Comparison of ENCODE assay signal across 25 mouse cellular contexts in the genomic region with DNA sequence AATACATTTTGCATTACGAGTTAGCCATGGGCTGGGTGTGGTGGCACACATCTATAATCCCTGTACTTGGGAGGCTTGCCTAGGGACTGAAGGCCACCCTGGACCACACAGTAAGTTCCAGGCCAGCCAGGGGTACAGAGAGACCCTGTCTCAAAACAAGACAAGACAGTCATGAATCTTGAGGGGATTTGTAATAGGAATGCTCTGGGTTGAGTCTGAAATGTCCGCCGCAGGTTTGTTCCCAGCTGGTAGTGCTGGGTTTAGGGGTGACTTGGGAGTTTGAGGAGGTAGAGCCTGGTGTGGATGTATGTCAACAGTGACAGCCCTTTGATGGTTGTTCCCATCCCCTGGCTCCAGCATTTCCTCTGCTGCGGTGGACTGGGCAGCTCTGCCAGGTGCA. TPM values are rescaled to one million over a fixed set of nuclear protein-coding genes. Genes with fewer than 3 reads are reported as not detected.
DNase-seq lines count a peak whose midpoint lies in the region; ATAC-seq and TF ChIP-seq lines count a peak whose summit lies in the region.
"Had no signal": no experiment of that assay in that cellular context is flagged by ENCODE, and none has a peak within 500 bp of the region (broad histone marks: within the 10 kb centered on the region; RNA-seq: fewer than 3 reads in every experiment).

No protein-coding gene starts in this region.

- peaks cover 12% of the 10 kb centered on the region for H3K4me1 ChIP-seq in heart, embryonic 10.5 days
- peaks cover 10% of the 10 kb centered on the region; the same call in 1 of the 2 replicates for H3K4me1 ChIP-seq in heart, embryonic 11.5 days (ENCODE audit: control insufficient read depth, insufficient read depth, low read length)
- H3K4me1 ChIP-seq in stomach, postnatal 0 days (replicated peaks; ENCODE audit: control insufficient read depth, insufficient read depth), result no peaks in the 10 kb centered on the region
- H3K4me1 ChIP-seq: embryonic facial prominence, embryonic 10.5 days; forebrain, embryonic 12.5 days; forebrain, embryonic 15.5 days; hindbrain, embryonic 10.5 days; hindbrain, embryonic 13.5 days had no signal

- H3K9me3 ChIP-seq in heart, embryonic 10.5 days, result no peaks in the 10 kb centered on the region
- no peaks in the 10 kb centered on the region for H3K9me3 ChIP-seq in heart, embryonic 11.5 days (replicated peaks; ENCODE audit: control insufficient read depth, low read length)
- H3K9me3 ChIP-seq in stomach, postnatal 0 days (ENCODE audit: control insufficient read depth, low read length), result no peaks in the 10 kb centered on the region
- H3K9me3 ChIP-seq: embryonic facial prominence, embryonic 10.5 days; embryonic facial prominence, embryonic 13.5 days; forebrain, embryonic 12.5 days; forebrain, embryonic 15.5 days; hindbrain, embryonic 10.5 days; hindbrain, embryonic 13.5 days had no signal

- ATAC-seq in heart, embryonic 11.5 days (replicated peaks; ENCODE audit: insufficient number of reproducible peaks, low FRiP score, low TSS enrichment), result no peak
- no peak for ATAC-seq in stomach, postnatal 0 days (ENCODE audit: low FRiP score, low TSS enrichment)
- ATAC-seq: CD4-positive, CD25-positive, alpha-beta regulatory T cell, adult 4 months; forebrain, embryonic 15.5 days; hindbrain, embryonic 16.5 days had no signal

- WGBS in heart, embryonic 10.5 days, result 95% methylated on average over 4 of the region's 4 CpGs
- 96% methylated on average over 4 of the region's 4 CpGs for WGBS in heart, embryonic 11.5 days (ENCODE audit: insufficient replicate concordance)
- WGBS in stomach, postnatal 0 days, result 92% methylated on average over 4 of the region's 4 CpGs

- no peak for TF ChIP-seq EP300 in stomach, postnatal 0 days (optimal IDR thresholded peaks at IDR 0.05)

- peak; percentile 53 for DNase-seq in heart, embryonic 10.5 days (ENCODE audit: low spot score)
- DNase-seq in right cerebral cortex, postnatal 10 days (ENCODE audit: low spot score in 2 of 2), result peak; percentile 13 to 16
- DNase-seq in right cerebral cortex, postnatal 36 days (ENCODE audit: low spot score in 2 of 2), result no peak
- peak; percentile 12 for DNase-seq in stomach, postnatal 0 days (ENCODE audit: low spot score)
- no peak for DNase-seq in urinary bladder, postnatal 10 days (ENCODE audit: low spot score)
- DNase-seq: adrenal gland, adult 2 months; adrenal gland, postnatal 14 days; cerebellum, adult 11 months; cerebellum, adult 2 months; cerebellum, postnatal 10 days; cerebellum, postnatal 36 days; embryo, embryonic 11 days; gastrocnemius, postnatal 14 days; heart, adult 18-20 months; heart, postnatal 36 days had no signal

- H3K4me3 ChIP-seq in heart, embryonic 10.5 days, result no peak overlapping the region
- H3K4me3 ChIP-seq in heart, embryonic 11.5 days (ENCODE audit: low read depth, low read length), result no peak overlapping the region
- no peak overlapping the region for H3K4me3 ChIP-seq in stomach, postnatal 0 days (ENCODE audit: low read depth, low read length)
- H3K4me3 ChIP-seq: embryonic facial prominence, embryonic 10.5 days; embryonic facial prominence, embryonic 13.5 days; erythroblast, embryonic 14.5 days; forebrain, embryonic 12.5 days; forebrain, embryonic 15.5 days; hindbrain, embryonic 10.5 days; hindbrain, embryonic 13.5 days had no signal

- no peaks in the 10 kb centered on the region for H3K27me3 ChIP-seq in heart, embryonic 10.5 days (ENCODE audit: insufficient read depth, poor library complexity, severe bottlenecking)
- peaks cover 2% of the 10 kb centered on the region; the same call in 1 of the 2 replicates for H3K27me3 ChIP-seq in heart, embryonic 11.5 days (ENCODE audit: control insufficient read depth, insufficient read depth, low read length)
- H3K27me3 ChIP-seq in stomach, postnatal 0 days (ENCODE audit: control insufficient read depth, insufficient read depth, low read length), result no peaks in the 10 kb centered on the region
- H3K27me3 ChIP-seq: embryonic facial prominence, embryonic 13.5 days; forebrain, embryonic 12.5 days; forebrain, embryonic 15.5 days; hindbrain, embryonic 13.5 days had no signal

- H3K4me2 ChIP-seq in heart, embryonic 11.5 days, result no peak overlapping the region
- H3K4me2 ChIP-seq in stomach, postnatal 0 days (replicated peaks; ENCODE audit: low read depth), result no peak overlapping the region
- H3K4me2 ChIP-seq: embryonic facial prominence, embryonic 13.5 days; forebrain, embryonic 12.5 days; forebrain, embryonic 15.5 days; hindbrain, embryonic 13.5 days had no signal

- TF ChIP-seq CTCF in stomach, postnatal 0 days (IDR thresholded peaks at IDR 0.05; ENCODE audit: low read depth), result no peak

- H3K27ac ChIP-seq in heart, embryonic 10.5 days, result no peak overlapping the region
- H3K27ac ChIP-seq in heart, embryonic 11.5 days (ENCODE audit: low read depth, low read length), result no peak overlapping the region
- H3K27ac ChIP-seq in stomach, postnatal 0 days (replicated peaks), result no peak overlapping the region
- H3K27ac ChIP-seq: embryonic facial prominence, embryonic 10.5 days; embryonic facial prominence, embryonic 13.5 days; forebrain, embryonic 12.5 days; forebrain, embryonic 15.5 days; hindbrain, embryonic 10.5 days; hindbrain, embryonic 13.5 days had no signal

- no peak overlapping the region for H3K9ac ChIP-seq in heart, embryonic 11.5 days (ENCODE audit: low read depth, low read length)
- no peak overlapping the region for H3K9ac ChIP-seq in stomach, postnatal 0 days (ENCODE audit: low read length)
- H3K9ac ChIP-seq: embryonic facial prominence, embryonic 13.5 days; forebrain, embryonic 12.5 days; forebrain, embryonic 15.5 days; hindbrain, embryonic 13.5 days had no signal

- H3K36me3 ChIP-seq in heart, embryonic 10.5 days, result peaks cover 19% of the 10 kb centered on the region; the same call in 1 of the 2 replicates
- H3K36me3 ChIP-seq in heart, embryonic 11.5 days (ENCODE audit: control insufficient read depth, insufficient read depth, low read length), result no peaks in the 10 kb centered on the region
- H3K36me3 ChIP-seq in stomach, postnatal 0 days (ENCODE audit: control insufficient read depth, insufficient read depth, low read length), result no peaks in the 10 kb centered on the region
- H3K36me3 ChIP-seq: forebrain, embryonic 15.5 days had no signal

RNA-seq across cellular contexts. Expression of a gene that starts 10.0 kb away (rescaled TPM):
- polyA plus RNA-seq in heart, embryonic 10.5 days (2016; fragmentation: Nextera tagmentation; extraction: Ambion mirVana), result 0.10 TPM in 1 of 2 replicates, not detected in the other
- polyA plus RNA-seq in heart, embryonic 11.5 days (2014; fragmentation: Nextera tagmentation; extraction: Ambion mirVana), result 0.14 and 0.31 TPM in 2 replicates
- 4.5 and 5.9 TPM in 2 replicates for polyA plus RNA-seq in stomach, postnatal 0 days (2015; fragmentation: Nextera tagmentation; extraction: Ambion mirVana)
- polyA plus RNA-seq: CD4-positive, CD25-positive, alpha-beta regulatory T cell, adult 4 months; erythroblast, embryonic 14.5 days; forebrain, embryonic 12.5 days had no signal

RNA-seq across cellular contexts. Expression of a gene that starts 35.8 kb away (rescaled TPM):
- polyA plus RNA-seq in heart, embryonic 10.5 days (2016; fragmentation: Nextera tagmentation; extraction: Ambion mirVana), result 0.50 and 1.5 TPM in 2 replicates
- 0.80 and 1.1 TPM in 2 replicates for polyA plus RNA-seq in heart, embryonic 11.5 days (2014; fragmentation: Nextera tagmentation; extraction: Ambion mirVana)
- 0.55 and 1.7 TPM in 2 replicates for polyA plus RNA-seq in stomach, postnatal 0 days (2015; fragmentation: Nextera tagmentation; extraction: Ambion mirVana)
- polyA plus RNA-seq: CD4-positive, CD25-positive, alpha-beta regulatory T cell, adult 4 months had no signal

Comparison
In these comparisons a context has a peak if more than half of its experiments do, and no peak if none do; other contexts are left out.
1. DNase-seq: peak in heart, embryonic 10.5 days (single experiment), right cerebral cortex, postnatal 10 days (2 of 2) and stomach, postnatal 0 days (single experiment); none in right cerebral cortex, postnatal 36 days (0 of 2) and urinary bladder, postnatal 10 days (single experiment).